Mouse (Mus musculus) left cerebral cortex, postnatal 14 days (tissue): ENCODE measurements around the gene Ttll1. TPM values are rescaled to one million over a fixed set of nuclear protein-coding genes. Genes with fewer than 3 reads are reported as not detected.
"Not testable (repeated sequence)": the region's sequence is repeated elsewhere in the genome, so short reads cannot be mapped to it uniquely, and the experiment has no call there.

Experiments
- DNase-seq, 2 experiments: peaks; one replicate each; pipeline ENCODE4 v3.0.0; 2021 to 2022; ENCODE audit warnings: low spot score in 2 of 2, mixed read lengths in 1 of 2
- intact Hi-C: fragments of 180-260 bp; cut with DNase I; formaldehyde crosslinking; loops from one replicate; pipeline ENCODE4 v1.15.1; 2025
- total RNA-seq, 2 experiments: library from RNA; stranded (reverse); gene quantifications; 2 replicates each; pipeline ENCODE4 v1.2.3; 2021

The Ttll1 gene
- total RNA-seq, 2 experiments from 2014 or later = 53.9 to 56.3 TPM

GRCm38 (mm10) chr15:83464905-83465650 lies 45.6 kb downstream of the Ttll1 start:
- peak in 1 of 2 experiments; percentile 36 for DNase-seq
- intact Hi-C loops = no loop called here

DNA sequence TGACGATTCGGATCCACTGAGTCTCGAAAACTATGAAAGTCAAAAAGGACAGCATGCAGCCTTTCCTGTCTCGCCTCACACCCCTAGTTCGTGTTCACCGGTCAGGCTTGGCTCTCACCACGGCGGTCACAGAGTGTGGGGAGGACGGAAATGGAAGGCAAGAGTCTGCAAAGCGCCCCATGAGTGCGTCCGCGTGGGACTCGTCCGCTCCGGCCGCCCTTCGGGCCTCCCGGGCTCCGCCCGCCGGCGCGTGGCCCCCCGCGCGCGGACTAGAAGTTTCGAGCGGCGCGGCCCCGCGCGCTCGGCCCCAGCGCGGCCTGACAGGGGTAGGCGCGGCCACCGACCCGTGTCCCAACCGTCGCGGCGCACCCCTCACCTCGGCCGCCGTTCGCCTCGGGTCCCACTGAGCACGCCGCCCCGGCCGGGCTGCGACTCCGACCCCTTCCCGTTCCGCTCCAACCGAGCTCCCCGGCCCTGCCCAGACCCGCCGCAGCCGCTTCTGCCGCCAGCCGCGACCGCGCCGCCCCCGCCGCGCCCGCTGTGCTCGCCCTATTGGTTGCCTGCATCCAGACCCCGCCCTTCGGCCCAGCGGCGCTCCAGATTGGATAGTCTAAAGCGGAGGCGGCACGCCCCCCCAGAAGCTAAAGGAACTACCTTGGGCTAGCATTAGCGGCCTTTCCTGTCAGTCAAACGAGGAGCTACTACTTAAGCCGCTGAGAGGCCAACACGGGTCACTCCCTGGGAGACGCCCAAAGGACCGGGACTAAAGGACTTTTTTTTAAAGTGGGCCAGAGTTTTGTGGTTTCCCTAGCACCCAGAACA lies 46.4 kb downstream of the Ttll1 start, which contains the start of gene Pacsin2:
TSS of gene Pacsin2 (minus strand) at position 524 of the 822 bp plus-strand sequence.
- intact Hi-C loops = no loop called here
- DNase-seq = peak; percentile 95 to 96

GRCm38 (mm10) chr15:83463369-83464082 lies 47.2 kb downstream of the Ttll1 start:
- intact Hi-C loops = no loop called here
- DNase-seq = no peak

GRCm38 (mm10) chr15:83462349-83462748 lies 48.3 kb downstream of the Ttll1 start:
- intact Hi-C loops, DNase-seq: not testable (repeated sequence)

- intact Hi-C loops = no loop called here
- no peak for DNase-seq
Observed at GRCm38 (mm10) chr15:83460891-83461290, 49.8 kb downstream of the Ttll1 start.

GRCm38 (mm10) chr15:83457541-83457940 lies 53.2 kb downstream of the Ttll1 start:
- intact Hi-C loops = no loop called here
- DNase-seq = no peak

GRCm38 (mm10) chr15:83455637-83456036 lies 55.1 kb downstream of the Ttll1 start:
- intact Hi-C loops = no loop called here

DNA sequence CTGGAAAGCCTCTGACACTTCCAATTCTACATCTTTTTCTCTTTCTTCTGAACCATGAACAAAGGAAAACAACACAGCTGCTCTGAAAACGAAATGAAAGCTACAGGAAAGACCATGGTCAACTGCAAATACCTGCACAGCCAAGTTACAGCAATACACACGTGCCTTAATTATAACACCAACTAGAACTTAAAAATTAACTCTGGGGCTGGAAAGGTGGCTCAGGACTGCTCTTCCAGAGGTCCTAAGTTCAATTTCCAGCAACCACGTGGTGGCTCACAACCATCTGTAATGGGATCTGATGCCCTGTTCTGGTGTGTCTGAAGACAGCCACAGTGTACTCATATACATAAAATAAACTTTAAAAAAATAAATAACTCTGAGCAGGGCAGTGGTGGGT lies 55.7 kb downstream of the Ttll1 start:
- no peak for DNase-seq
- intact Hi-C loops = no loop called here

More at GRCm38 (mm10) chr15:83455637-83456036, 55.1 kb downstream of the Ttll1 start:
- DNase-seq = no peak

GRCm38 (mm10) chr15:83454419-83454818 lies 56.3 kb downstream of the Ttll1 start:
- intact Hi-C loops = no loop called here
- DNase-seq = no peak

DNA sequence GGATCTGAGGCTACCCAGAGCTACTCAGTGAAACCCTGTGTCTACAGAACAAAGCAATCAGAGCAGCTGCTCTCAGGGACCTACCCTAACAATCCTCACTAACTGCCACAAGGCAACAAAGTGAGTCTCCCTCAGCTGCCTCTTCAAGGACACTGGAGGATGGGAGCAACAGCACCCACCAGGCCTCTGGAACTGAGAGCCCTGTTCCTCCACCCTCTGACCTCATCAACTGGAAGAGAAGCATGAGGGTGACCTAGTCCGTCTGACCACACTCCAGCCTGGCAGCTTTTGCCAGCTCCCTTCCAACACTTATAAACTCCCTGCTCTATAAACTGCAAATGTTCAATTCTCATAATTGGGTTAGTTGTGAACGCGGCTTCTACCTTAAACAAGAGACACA lies 56.8 kb downstream of the Ttll1 start:
- intact Hi-C loops = no loop called here
- no peak for DNase-seq

GRCm38 (mm10) chr15:83452219-83452760 lies 58.4 kb downstream of the Ttll1 start:
- DNase-seq = no peak
- intact Hi-C loops = no loop called here

- DNase-seq = peak in 1 of 2 experiments; percentile 43
- intact Hi-C loops = no loop called here
Observed at GRCm38 (mm10) chr15:83451621-83452210, 59.0 kb downstream of the Ttll1 start.

DNA sequence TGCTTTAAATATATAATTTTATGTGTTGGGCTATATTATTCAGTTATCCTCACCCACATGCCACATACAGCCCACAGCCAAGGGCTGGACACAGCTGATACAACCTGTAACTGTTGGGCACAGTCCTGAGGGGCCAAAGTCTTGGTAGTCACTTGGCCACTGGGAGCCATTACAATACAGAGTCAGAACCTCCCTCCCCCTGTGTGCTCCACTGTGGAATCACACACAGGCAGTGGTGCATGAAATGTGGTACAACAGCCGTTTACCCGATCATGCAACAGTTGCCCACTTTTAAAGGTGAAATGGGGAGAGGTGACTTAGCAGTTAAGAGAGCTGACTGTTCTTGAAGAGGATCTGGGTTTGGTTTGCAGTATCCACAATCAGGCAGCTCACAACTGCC lies 60.7 kb downstream of the Ttll1 start:
- DNase-seq = no peak
- intact Hi-C loops = no loop called here

GRCm38 (mm10) chr15:83448646-83449045 lies 62.0 kb downstream of the Ttll1 start:
- intact Hi-C loops = loop anchor here (5.0 kb wide), 1 partner anchor 36 kb away; no protein-coding TSS in a partner anchor
- DNase-seq = no peak

DNA sequence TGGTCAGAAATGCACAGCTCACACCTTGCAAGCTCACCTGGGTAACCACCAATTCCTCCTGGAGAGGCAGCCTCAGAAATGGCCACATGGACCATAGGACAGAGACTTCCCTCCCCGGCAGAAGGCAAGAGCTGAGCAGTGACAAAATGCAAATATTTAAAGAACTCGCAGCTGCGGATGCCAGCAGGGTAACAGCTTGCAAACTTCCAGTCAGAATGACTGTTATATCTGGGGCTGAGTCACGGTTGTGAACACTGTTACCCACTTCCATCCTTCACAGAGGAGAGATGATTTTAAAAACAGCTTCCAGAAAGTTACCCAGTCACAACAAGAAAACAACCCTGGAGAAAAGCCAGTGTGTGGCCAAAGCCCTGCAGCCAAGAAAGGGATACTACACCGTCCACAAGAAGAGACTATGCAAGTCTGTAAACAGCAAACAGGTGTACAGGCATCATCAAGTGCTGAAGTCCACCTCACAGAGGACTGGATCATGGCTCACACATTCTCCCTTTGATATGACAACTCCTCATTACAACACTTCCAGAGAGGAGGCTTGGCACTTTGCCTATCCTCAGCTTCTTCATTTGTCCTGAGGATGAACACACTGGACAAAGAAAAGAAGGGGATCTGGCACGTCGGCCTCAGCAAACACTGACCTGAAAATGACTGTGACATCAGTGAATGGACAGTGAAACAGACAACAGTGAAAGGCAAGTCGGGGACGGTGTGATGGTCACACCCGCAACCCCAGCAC lies 62.7 kb downstream of the Ttll1 start:
- peak; percentile 69 to 72 for DNase-seq
- intact Hi-C loops = loop anchor here (5.0 kb wide), 1 partner anchor 36 kb away; no protein-coding TSS in a partner anchor

DNA sequence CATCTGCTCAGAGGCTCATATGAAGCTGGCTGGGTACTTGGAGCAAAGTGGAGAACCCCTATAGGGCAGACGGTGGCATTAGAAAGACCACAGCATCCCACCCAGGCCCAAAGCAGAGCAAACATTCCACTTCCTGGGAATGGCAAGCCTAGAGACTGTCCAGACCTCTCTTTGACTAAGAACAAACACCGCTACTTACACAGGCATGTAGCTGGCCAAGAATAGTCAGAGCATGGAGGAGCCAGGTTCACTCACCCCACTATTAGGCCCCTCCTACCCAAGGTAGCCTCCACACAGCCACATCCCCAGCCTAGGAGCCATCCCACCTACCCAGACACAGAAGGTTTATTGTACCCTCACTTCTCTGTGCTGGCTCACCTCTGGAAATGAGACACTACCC lies 64.8 kb downstream of the Ttll1 start:
- no peak for DNase-seq
- intact Hi-C loops = loop anchor here (5.0 kb wide), 1 partner anchor 34 kb away; no protein-coding TSS in a partner anchor

DNA sequence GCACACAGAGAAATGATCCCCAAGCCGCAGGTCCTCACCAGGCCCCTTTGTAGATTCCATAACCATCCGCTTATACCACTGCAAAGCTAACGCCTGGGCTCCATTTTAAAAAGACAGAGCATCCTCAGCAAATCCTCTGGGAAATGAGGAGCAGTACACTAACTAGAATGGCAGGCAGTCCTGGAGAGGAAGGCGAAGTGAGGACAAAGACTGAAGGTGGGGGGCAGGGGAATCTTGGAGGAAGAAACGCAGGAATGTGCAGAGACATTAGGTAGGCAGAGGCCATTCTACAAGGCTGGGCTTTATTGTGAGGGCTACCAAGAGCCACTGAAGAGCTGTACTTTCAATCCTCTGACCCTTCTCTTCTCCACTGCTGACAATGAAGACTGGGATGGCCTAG lies 65.3 kb downstream of the Ttll1 start:
- intact Hi-C loops = loop anchor here (5.0 kb wide), 1 partner anchor 33 kb away; no protein-coding TSS in a partner anchor
- DNase-seq = no peak

GRCm38 (mm10) chr15:83444425-83444824 lies 66.3 kb downstream of the Ttll1 start:
- DNase-seq = no peak

More at GRCm38 (mm10) chr15:83444425-83444824, 66.3 kb downstream of the Ttll1 start:
- intact Hi-C loops = no loop called here
